Mouse (Mus musculus) liver, embryonic 15.5 days (tissue): ENCODE results near the gene Arhgap10. TPM values are rescaled to one million over a fixed set of nuclear protein-coding genes. Genes with fewer than 3 reads are reported as not detected.

Experiments used
- ATAC-seq: fragments of 200-750 bp; cut with Nextera tagmentation; 2 replicates; pipeline ENCODE4 v1.8.0; 2017; ENCODE audit warnings: moderate number of reproducible peaks, mild to moderate bottlenecking, moderate library complexity; ENCODE audit not compliant: insufficient read depth
- H3K27ac ChIP-seq: fragments of 300-500 bp; sonication (generic); replicated peaks from 2 replicates; pipeline ENCODE4 v1.5.1; 2015; ENCODE audit warnings: mild to moderate bottlenecking, inconsistent platforms
- H3K27me3 ChIP-seq: fragments of 300-500 bp; sonication (generic); 2 replicates; pipeline ENCODE4 v1.6.1; 2015; ENCODE audit warnings: mild to moderate bottlenecking, inconsistent platforms
- H3K36me3 ChIP-seq: fragments of 300-500 bp; sonication (generic); replicated peaks from 2 replicates; pipeline ENCODE4 v1.6.1; 2015; ENCODE audit warnings: moderate library complexity, mild to moderate bottlenecking, inconsistent platforms
- H3K4me1 ChIP-seq: fragments of 300-500 bp; sonication (generic); replicated peaks from 2 replicates; pipeline ENCODE4 v1.6.1; 2015; ENCODE audit warnings: inconsistent platforms
- H3K4me2 ChIP-seq: fragments of 300-500 bp; sonication (generic); 2 replicates; pipeline ENCODE4 v1.6.1; 2015; ENCODE audit warnings: moderate library complexity, mild to moderate bottlenecking, inconsistent platforms
- H3K4me3 ChIP-seq: fragments of 300-500 bp; sonication (generic); replicated peaks from 2 replicates; pipeline ENCODE4 v1.5.1; 2015; ENCODE audit warnings: mild to moderate bottlenecking, inconsistent platforms
- H3K9ac ChIP-seq: fragments of 300-500 bp; sonication (generic); 2 replicates; pipeline ENCODE4 v1.6.1; 2015; ENCODE audit warnings: moderate library complexity, mild to moderate bottlenecking, inconsistent platforms
- H3K9me3 ChIP-seq: fragments of 300-500 bp; sonication (generic); replicated peaks from 2 replicates; pipeline ENCODE4 v1.6.1; 2016; ENCODE audit warnings: inconsistent platforms
- WGBS: fragments of 180-500 bp; shearing (Covaris S2); methylation state at CpG from one replicate; pipeline ENCODE4 v1.1.7; 2015; ENCODE audit warnings: mixed read lengths; ENCODE audit not compliant: insufficient replicate concordance; 5-methylcytosine and 5-hydroxymethylcytosine counted together
- polyA plus RNA-seq: library from polyadenylated mRNA; unstranded; fragments of >200 nt; fragmentation: Nextera tagmentation; extraction: Ambion mirVana; gene quantifications from 2 replicates; pipeline ENCODE4 v1.2.1, GENCODE M21; 2015

Arhgap10 gene
- polyA plus RNA-seq, 1 experiment from 2014 or later = 5.8 TPM

DNA sequence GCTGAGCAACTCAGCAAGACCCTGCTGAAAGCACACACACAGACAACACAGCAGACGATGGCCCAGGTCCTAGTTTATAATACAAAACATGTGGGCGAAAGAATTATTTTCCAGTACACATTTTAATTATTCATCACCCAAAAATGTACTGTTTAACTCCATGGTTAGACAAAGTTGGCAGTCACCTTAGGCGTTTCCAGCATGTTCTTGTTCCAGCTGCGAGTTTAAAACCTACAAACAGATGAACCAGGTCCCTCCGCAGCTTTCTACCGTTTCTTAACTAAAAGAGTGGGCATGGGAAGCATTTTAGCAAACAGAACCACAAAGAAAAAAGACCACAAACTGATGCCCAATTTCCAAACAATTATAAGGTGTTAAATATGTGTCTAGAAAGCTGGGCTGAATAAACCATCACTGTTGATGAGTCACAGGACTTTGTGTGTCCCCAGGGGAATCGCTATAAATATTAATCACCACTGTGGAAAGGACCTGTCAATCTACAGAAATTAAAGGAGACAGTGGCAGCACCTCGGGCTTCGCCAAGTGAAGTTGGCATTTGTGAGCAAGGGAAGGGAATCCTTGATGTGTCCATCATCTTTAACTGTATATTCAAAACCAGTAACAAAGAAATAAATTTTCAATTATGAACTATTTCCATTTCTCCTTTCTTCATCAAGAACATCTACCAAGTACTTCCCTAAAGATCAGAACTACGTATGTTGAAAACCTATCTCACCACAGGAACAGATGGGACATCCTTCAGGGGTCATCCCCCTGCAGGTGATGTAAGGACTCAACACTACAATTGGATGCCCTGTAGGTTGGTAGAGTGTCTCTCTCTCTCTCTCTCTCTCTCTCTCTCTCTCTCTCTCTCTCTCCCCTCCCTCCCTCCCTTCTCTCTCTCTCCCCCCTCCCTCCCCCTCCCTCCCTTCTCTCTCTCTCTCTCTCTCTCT, 23.1 kb downstream of the Arhgap10 start:
- H3K27me3 ChIP-seq = no peaks in the 10 kb centered on the region
- no peaks in the 10 kb centered on the region for H3K9me3 ChIP-seq
- H3K36me3 ChIP-seq = no peaks in the 10 kb centered on the region
- H3K9ac ChIP-seq = no peak overlapping the region
- no peak overlapping the region for H3K27ac ChIP-seq
- whole genome bisulfite sequencing = 77% methylated on average over 10 of the region's 10 CpGs
- no peak overlapping the region for H3K4me2 ChIP-seq
- H3K4me1 ChIP-seq = peaks cover 45% of the 10 kb centered on the region
- no peak for ATAC-seq
- H3K4me3 ChIP-seq = no peak overlapping the region

DNA sequence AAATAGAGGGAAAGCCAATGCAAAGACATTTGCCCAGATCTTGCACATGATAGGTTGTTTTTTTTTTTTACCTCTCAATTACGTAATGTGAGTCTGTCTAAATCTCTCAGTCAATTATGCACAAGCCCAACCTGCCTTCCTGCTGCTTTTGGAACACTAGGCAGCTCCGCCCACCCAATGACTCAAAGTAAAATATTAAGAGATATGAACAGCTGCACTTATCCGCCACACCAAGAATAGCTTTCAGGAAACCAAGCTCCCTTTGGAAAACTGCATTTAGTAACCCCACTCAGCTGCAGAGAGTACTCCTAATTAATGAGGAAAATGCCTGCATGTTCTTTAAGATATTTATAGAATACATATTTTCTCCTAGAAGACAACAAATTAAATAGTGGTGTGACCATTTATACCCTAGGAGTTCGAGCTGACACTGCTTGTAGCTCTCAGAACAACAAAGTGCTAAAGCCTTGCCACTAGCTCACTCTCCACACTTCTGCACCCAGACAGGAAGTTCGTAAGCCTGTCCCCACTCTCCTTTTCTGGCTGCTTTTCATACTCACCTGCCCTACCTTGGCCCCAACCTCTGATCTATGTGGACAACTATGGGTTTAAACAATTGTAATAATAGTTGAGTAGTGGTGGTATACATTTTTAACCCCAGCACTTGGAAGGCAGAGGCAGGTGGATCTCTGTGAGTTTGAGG, 25.2 kb downstream of the Arhgap10 start:
- no peaks in the 10 kb centered on the region for H3K9me3 ChIP-seq
- no peak overlapping the region for H3K9ac ChIP-seq
- WGBS = 24% methylated on average over 5 of the region's 5 CpGs
- peak overlapping the region; percentile 50 for H3K4me2 ChIP-seq
- no peak; the same call in 1 of the 2 replicates for ATAC-seq
- no peaks in the 10 kb centered on the region for H3K36me3 ChIP-seq
- H3K4me1 ChIP-seq = peaks cover 63% of the 10 kb centered on the region
- H3K27me3 ChIP-seq = no peaks in the 10 kb centered on the region
- H3K4me3 ChIP-seq = no peak overlapping the region
- peak overlapping the region; percentile 55 for H3K27ac ChIP-seq

DNA sequence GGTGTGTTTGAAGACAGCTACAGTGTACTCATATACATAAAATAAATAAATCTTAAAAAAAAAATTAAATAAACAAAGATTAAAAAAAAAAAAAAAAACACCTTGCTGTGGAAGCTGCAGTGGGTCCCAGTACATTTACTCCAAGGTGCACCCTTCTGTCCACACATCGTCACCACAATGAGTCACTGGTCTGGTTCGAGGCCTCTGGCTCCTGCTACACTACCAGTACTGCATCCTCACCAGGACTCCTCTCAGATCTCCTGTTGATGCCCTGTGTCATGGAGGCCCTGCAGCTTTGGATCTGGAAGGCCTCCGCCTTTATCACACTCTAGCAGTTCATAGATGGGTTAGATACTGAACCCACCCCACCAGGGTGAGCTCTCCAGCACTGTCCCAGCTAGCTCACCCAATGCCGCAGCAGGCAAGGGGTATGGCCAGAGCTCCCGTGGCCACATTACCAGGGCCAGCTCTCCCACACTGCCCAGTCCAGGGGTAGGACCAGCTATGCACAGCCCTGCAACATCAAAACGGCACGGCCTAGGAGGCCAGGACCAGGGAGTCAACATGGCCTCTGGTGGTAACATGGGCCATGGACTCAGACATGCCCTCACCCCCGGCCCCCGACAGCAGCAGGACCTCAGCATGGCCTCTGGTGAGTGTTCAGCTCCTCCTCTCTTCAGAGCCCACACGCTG, 26.4 kb downstream of the Arhgap10 start:
- H3K27ac ChIP-seq = peak overlapping the region; percentile 55
- H3K27me3 ChIP-seq = no peaks in the 10 kb centered on the region
- WGBS = 45% methylated on average over 10 of the region's 10 CpGs
- ATAC-seq = peak; percentile 89
- no peaks in the 10 kb centered on the region for H3K36me3 ChIP-seq
- H3K4me2 ChIP-seq = peak overlapping the region; percentile 50
- no peak overlapping the region for H3K9ac ChIP-seq
- no peaks in the 10 kb centered on the region for H3K9me3 ChIP-seq
- H3K4me3 ChIP-seq = no peak overlapping the region
- H3K4me1 ChIP-seq = peaks cover 71% of the 10 kb centered on the region

DNA sequence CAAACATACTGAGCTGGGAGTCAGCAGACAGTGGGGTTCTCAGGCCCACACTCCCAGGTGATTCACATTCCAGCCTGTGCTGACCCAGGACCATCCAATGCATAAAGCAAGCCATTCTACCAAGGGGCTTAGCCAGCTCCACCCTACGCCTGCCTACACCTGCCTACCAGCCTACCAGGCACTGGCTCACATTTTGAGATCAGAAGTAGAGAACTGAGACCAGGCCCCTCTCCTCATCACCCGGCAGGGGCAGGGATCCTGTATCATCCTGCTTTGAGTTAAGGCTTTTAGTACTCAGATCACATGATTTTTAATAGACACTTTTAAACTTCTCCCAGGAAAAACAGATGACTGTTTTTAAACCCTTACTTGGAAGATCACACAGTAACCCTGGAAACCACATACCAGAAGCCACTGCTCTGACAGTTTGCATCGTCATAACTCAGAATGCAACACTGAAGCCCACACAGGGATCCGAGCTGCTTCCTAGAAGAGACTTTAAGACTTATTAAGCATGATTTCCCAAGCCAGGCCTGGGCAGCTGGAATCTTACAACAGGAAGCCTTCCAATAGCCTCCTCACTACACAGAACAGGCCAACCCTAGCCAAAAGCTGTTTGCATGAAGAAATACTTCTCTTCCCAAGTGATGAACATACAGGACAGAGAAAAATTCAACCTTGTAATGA, 27.5 kb downstream of the Arhgap10 start:
- Histone ChIP-seq H3K4me2 (no peak overlapping the region), H3K4me3 (no peak overlapping the region), H3K9me3 (no peaks in the 10 kb centered on the region), H3K27ac (peak overlapping the region; percentile 53), H3K36me3 (no peaks in the 10 kb centered on the region), H3K4me1 (peaks cover 81% of the 10 kb centered on the region), H3K9ac (no peak overlapping the region), H3K27me3 (no peaks in the 10 kb centered on the region)
- no peak for ATAC-seq
- WGBS = 45% methylated on average over 4 of the region's 4 CpGs

DNA sequence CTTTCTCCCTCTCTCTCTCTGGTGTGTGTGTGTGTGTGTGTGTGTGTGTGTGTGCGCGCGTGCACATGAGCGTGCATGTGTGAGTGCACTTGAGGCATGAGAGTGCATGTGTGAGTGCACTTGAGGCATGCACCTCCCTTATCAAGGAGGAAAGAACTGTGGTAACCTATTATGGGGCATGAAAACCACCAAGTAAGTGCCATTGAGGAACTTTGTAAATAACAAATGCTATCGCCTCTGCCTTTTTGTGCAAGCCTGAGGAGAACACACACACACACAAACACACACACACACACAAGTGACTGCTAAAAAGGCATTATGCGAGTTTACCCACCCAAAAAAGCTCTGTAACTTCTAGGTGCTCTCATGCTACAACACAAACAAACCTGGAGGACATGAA, 28.5 kb downstream of the Arhgap10 start:
- WGBS = 68% methylated on average over 6 of the region's 6 CpGs
- Histone ChIP-seq H3K9me3 (no peaks in the 10 kb centered on the region), H3K4me2 (no peak overlapping the region), H3K4me1 (peaks cover 90% of the 10 kb centered on the region), H3K4me3 (no peak overlapping the region), H3K27ac (peak overlapping the region; percentile 48; the same call in 1 of the 2 replicates), H3K36me3 (no peaks in the 10 kb centered on the region), H3K27me3 (no peaks in the 10 kb centered on the region), H3K9ac (no peak overlapping the region)
- no peak for ATAC-seq

DNA sequence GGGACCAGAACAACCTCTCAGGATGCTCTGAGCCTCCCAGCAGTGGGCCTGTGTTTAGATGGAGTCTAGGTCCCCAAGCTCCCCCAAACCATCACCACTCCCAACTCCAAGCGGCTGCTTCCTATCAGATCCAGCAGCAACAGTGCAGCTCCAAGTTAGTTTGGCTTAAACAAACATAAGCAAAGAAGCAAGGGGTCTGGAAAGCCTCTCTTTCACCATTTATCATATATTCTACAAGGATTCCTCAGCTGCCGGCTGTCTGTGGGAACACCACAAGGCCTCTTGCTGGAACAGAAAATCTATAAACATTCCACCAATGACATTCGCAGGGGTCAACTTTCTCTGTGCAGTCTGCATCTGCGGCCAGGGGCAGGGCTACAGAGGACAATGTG, 29.5 kb downstream of the Arhgap10 start:
- H3K9me3 ChIP-seq = no peaks in the 10 kb centered on the region
- H3K27ac ChIP-seq = 0 out of 2 replicates have a peak overlapping the region, but pooled peaks have one; percentile 19
- no peak overlapping the region for H3K4me2 ChIP-seq
- no peak overlapping the region for H3K9ac ChIP-seq
- 68% methylated on average over 4 of the region's 4 CpGs for WGBS
- no peak for ATAC-seq
- no peaks in the 10 kb centered on the region for H3K36me3 ChIP-seq
- no peak overlapping the region for H3K4me3 ChIP-seq
- H3K27me3 ChIP-seq = no peaks in the 10 kb centered on the region
- peaks cover 96% of the 10 kb centered on the region for H3K4me1 ChIP-seq

DNA sequence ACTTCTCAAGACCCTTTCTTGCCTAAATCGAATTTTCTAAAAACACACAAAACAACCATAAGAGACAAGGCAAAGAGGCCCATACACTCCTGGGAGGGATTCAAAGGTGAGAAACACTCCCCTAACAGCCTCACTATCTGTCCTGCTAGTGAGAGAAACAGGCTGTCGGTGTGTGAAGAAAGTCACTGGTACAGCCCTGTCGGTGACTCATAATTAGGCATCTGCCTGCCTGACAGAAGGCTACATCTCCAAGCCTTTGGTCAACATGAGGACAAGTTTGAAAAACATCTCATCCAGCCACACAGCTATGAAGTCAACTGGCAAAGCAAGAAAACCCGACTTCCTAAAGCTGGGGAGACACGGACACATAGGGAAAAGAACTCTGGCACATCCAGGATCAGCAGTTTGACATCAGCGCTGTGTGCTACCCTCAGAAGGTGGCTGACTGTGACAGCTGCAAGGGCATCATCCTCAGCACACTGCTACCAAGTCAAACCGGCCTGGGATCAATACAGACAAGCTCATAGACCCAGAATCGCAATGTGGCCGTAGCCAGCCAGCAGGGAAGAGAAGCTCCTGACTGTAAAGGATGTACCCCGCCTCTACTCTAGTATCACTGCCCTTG, 30.1 kb downstream of the Arhgap10 start:
- no peak for ATAC-seq
- no peak overlapping the region for H3K9ac ChIP-seq
- H3K4me1 ChIP-seq = peaks cover 94% of the 10 kb centered on the region
- H3K36me3 ChIP-seq = no peaks in the 10 kb centered on the region
- H3K9me3 ChIP-seq = no peaks in the 10 kb centered on the region
- H3K4me2 ChIP-seq = no peak overlapping the region
- no peak overlapping the region for H3K4me3 ChIP-seq
- no peaks in the 10 kb centered on the region for H3K27me3 ChIP-seq
- 67% methylated on average over 10 of the region's 10 CpGs for WGBS
- 0 out of 2 replicates have a peak overlapping the region, but pooled peaks have one; percentile 19 for H3K27ac ChIP-seq

DNA sequence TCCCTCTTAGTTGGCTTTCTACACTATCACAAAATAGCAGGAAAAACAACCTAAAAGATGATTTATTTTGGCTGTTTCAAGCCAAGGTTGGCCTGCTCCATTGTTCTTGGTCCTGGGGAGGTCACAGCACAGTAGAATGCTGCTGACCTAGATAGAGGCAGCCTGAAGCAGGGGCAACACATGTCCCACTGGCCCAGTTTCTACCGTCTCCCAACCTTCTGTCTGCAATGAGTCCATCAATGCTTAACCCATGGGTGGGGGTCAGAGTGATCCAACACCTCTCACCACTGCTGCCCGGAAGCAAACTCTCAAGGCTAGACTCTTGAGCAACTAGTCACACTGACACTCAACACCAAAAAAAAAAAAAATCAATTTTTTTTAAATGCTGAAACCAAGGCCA, 31.0 kb downstream of the Arhgap10 start:
- Histone ChIP-seq H3K4me3 (no peak overlapping the region), H3K4me1 (peaks cover 93% of the 10 kb centered on the region), H3K27me3 (no peaks in the 10 kb centered on the region), H3K27ac (no peak overlapping the region), H3K9me3 (no peaks in the 10 kb centered on the region), H3K36me3 (no peaks in the 10 kb centered on the region), H3K9ac (no peak overlapping the region), H3K4me2 (no peak overlapping the region)
- WGBS = 60% methylated on average over 2 of the region's 2 CpGs
- ATAC-seq = no peak

DNA sequence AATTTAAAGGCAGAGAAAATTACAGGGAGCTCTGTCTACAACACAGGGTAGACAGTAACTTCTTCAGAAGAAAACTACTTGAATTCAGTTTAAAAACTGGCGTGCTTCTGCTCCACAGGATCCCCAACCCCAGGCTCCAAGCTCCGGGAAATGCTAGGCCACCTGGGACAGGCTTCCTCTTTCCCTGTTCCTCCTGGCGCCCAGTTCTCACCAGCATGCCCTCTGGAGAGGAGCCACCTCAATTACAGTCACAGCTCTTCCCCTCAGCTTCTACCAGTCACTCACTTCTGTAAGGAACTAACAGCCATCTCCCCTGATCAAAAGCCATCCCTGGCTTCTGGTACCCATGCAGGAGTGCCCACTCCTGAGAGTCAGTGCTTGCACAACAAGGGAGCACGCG, 32.9 kb downstream of the Arhgap10 start:
- Histone ChIP-seq H3K4me3 (no peak overlapping the region), H3K9ac (no peak overlapping the region), H3K9me3 (no peaks in the 10 kb centered on the region), H3K36me3 (no peaks in the 10 kb centered on the region), H3K27ac (no peak overlapping the region), H3K4me1 (peaks cover 77% of the 10 kb centered on the region), H3K4me2 (peak overlapping the region; percentile 32), H3K27me3 (no peaks in the 10 kb centered on the region)
- WGBS = 62% methylated on average over 5 of the region's 5 CpGs
- no peak for ATAC-seq

DNA sequence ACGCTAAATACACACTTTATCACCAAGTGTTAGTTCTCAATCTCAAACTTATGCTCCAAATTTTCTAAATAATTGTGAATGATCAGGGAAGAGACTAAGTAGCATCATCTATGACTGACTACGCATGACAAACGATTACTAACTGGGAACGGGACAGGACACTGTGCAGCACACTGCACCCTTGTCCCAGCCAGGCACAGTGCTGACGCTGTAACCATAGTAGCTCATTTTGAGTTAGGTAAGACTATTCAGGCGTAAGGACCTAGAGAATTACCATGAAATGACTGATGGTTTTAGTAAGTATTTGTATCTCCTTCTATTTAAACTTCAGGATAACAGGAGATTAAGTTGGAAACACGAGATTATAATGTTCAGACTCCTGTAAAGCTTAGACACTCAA, 33.5 kb downstream of the Arhgap10 start:
- Histone ChIP-seq H3K4me3 (no peak overlapping the region), H3K4me2 (0 out of 2 replicates have a peak overlapping the region, but pooled peaks have one; percentile 8), H3K9me3 (no peaks in the 10 kb centered on the region), H3K4me1 (peaks cover 75% of the 10 kb centered on the region), H3K9ac (no peak overlapping the region), H3K27me3 (no peaks in the 10 kb centered on the region), H3K27ac (no peak overlapping the region), H3K36me3 (no peaks in the 10 kb centered on the region)
- whole genome bisulfite sequencing = 61% methylated on average over 7 of the region's 7 CpGs
- ATAC-seq = no peak
